Mouse (Mus musculus): ENCODE measurements at regions not wholly inside any gene's neighbourhood (a gene's known extent, or its start where the extent isn't known, plus 50 kb on each side); places are given as distances from the start of the nearest gene placed in this dataset.

- no peak for TF ChIP-seq CTCF (IDR thresholded peaks at IDR 0.05; ENCODE audit: low read depth)
- no peak for TF ChIP-seq EP300 (IDR thresholded peaks at IDR 0.05; ENCODE audit: low read depth)
Observed at GRCm38 (mm10) chr13:37637151-37637550, 141.0 kb upstream of the Rreb1 start.

All from liver, embryonic 14.5 days (tissue).